Mouse (Mus musculus): Measurements from ENCODE around the gene Wdr59. TPM values are rescaled to one million over a fixed set of nuclear protein-coding genes. Genes with fewer than 3 reads are reported as not detected.
A peak's percentile ranks its signal among the peaks of the same experiment; 100 is the strongest.

Gene Wdr59
- polyA plus RNA-seq, 1 experiment from 2014 or later: 6.6 TPM

GRCm38 (mm10) chr8:111536031-111536977 is 14.4 kb upstream of the Wdr59 start, which contains the start of gene Znrf1:
Gene Znrf1, plus strand, starts transcription at chr8:111536097.
- H3K9me3 ChIP-seq: no peaks in the 10 kb centered on the region
- H3K4me1 ChIP-seq: peaks cover 39% of the 10 kb centered on the region
- H3K27ac ChIP-seq (replicated peaks): peak within 1 kb of the TSS; percentile 98
- no peaks in the 10 kb centered on the region for H3K27me3 ChIP-seq (replicated peaks; ENCODE audit: low read depth, poor library complexity, severe bottlenecking)
- peak within 1 kb of the TSS; percentile 98 for H3K4me3 ChIP-seq
- under 1% methylated on average over 94 of the region's 100 CpGs for WGBS
- H3K36me3 ChIP-seq (replicated peaks): peaks cover 12% of the 10 kb centered on the region
- DNase-seq (ENCODE audit: low spot score): peak; percentile 95

GRCm38 (mm10) chr8:111535491-111535890 is 13.6 kb upstream of the Wdr59 start:
- whole genome bisulfite sequencing: 49% methylated on average over 5 of the region's 5 CpGs
- Histone ChIP-seq H3K27me3 (replicated peaks; ENCODE audit: low read depth, poor library complexity, severe bottlenecking) (no peaks in the 10 kb centered on the region), H3K36me3 (replicated peaks) (peaks cover 4% of the 10 kb centered on the region), H3K27ac (replicated peaks) (peak overlapping the region; percentile 98), H3K9me3 (no peaks in the 10 kb centered on the region), H3K4me3 (peak overlapping the region; percentile 98), H3K4me1 (peaks cover 32% of the 10 kb centered on the region)
- DNase-seq (ENCODE audit: low spot score): no peak

GRCm38 (mm10) chr8:111533503-111533902 is 11.6 kb upstream of the Wdr59 start:
- Histone ChIP-seq H3K4me1 (peaks cover 12% of the 10 kb centered on the region), H3K27ac (replicated peaks) (no peak overlapping the region), H3K36me3 (replicated peaks) (no peaks in the 10 kb centered on the region), H3K9me3 (no peaks in the 10 kb centered on the region), H3K27me3 (replicated peaks; ENCODE audit: low read depth, poor library complexity, severe bottlenecking) (no peaks in the 10 kb centered on the region), H3K4me3 (no peak overlapping the region)
- 76% methylated on average over 4 of the region's 4 CpGs for WGBS
- no peak for DNase-seq (ENCODE audit: low spot score)

- DNase-seq (ENCODE audit: low spot score): no peak
- H3K4me1 ChIP-seq: 0 out of 2 replicates have a peak, but pooled peaks cover 3% of the 10 kb centered on the region
- H3K36me3 ChIP-seq (replicated peaks): no peaks in the 10 kb centered on the region
- H3K4me3 ChIP-seq: no peak overlapping the region
- whole genome bisulfite sequencing: 87% methylated on average over 17 of the region's 17 CpGs
- H3K9me3 ChIP-seq: no peaks in the 10 kb centered on the region
- no peak overlapping the region for H3K27ac ChIP-seq (replicated peaks)
- no peaks in the 10 kb centered on the region for H3K27me3 ChIP-seq (replicated peaks; ENCODE audit: low read depth, poor library complexity, severe bottlenecking)
Observed at GRCm38 (mm10) chr8:111531621-111532020, 9.7 kb upstream of the Wdr59 start.

- Histone ChIP-seq H3K36me3 (replicated peaks) (no peaks in the 10 kb centered on the region), H3K27ac (replicated peaks) (no peak overlapping the region), H3K4me3 (no peak overlapping the region), H3K27me3 (replicated peaks; ENCODE audit: low read depth, poor library complexity, severe bottlenecking) (no peaks in the 10 kb centered on the region), H3K4me1 (0 out of 2 replicates have a peak, but pooled peaks cover 3% of the 10 kb centered on the region), H3K9me3 (no peaks in the 10 kb centered on the region)
- DNase-seq (ENCODE audit: low spot score): no peak
- WGBS: 77% methylated on average over 12 of the region's 12 CpGs
Observed at GRCm38 (mm10) chr8:111531191-111531590, 9.3 kb upstream of the Wdr59 start.

GRCm38 (mm10) chr8:111528071-111528470 is 6.2 kb upstream of the Wdr59 start:
- 81% methylated on average over 5 of the region's 5 CpGs for WGBS
- no peaks in the 10 kb centered on the region for H3K27me3 ChIP-seq (replicated peaks; ENCODE audit: low read depth, poor library complexity, severe bottlenecking)
- no peaks in the 10 kb centered on the region for H3K4me1 ChIP-seq
- no peaks in the 10 kb centered on the region for H3K36me3 ChIP-seq (replicated peaks)
- DNase-seq (ENCODE audit: low spot score): no peak
- no peak overlapping the region for H3K4me3 ChIP-seq
- no peaks in the 10 kb centered on the region for H3K9me3 ChIP-seq
- H3K27ac ChIP-seq (replicated peaks): no peak overlapping the region

- 79% methylated on average over 8 of the region's 8 CpGs for WGBS
- Histone ChIP-seq H3K4me3 (no peak overlapping the region), H3K36me3 (replicated peaks) (no peaks in the 10 kb centered on the region), H3K27me3 (replicated peaks; ENCODE audit: low read depth, poor library complexity, severe bottlenecking) (no peaks in the 10 kb centered on the region), H3K4me1 (0 out of 2 replicates have a peak, but pooled peaks cover 2% of the 10 kb centered on the region), H3K9me3 (no peaks in the 10 kb centered on the region), H3K27ac (replicated peaks) (no peak overlapping the region)
- DNase-seq (ENCODE audit: low spot score): no peak
Observed at GRCm38 (mm10) chr8:111527149-111527548, 5.3 kb upstream of the Wdr59 start.

- no peaks in the 10 kb centered on the region for H3K27me3 ChIP-seq (replicated peaks; ENCODE audit: low read depth, poor library complexity, severe bottlenecking)
- H3K9me3 ChIP-seq: no peaks in the 10 kb centered on the region
- peaks cover 2% of the 10 kb centered on the region; the same call in 1 of the 2 replicates for H3K4me1 ChIP-seq
- no peaks in the 10 kb centered on the region for H3K36me3 ChIP-seq (replicated peaks)
- H3K27ac ChIP-seq (replicated peaks): no peak overlapping the region
- 79% methylated on average over 6 of the region's 6 CpGs for WGBS
- no peak overlapping the region for H3K4me3 ChIP-seq
- DNase-seq (ENCODE audit: low spot score): no peak
Observed at GRCm38 (mm10) chr8:111526403-111527024, 4.6 kb upstream of the Wdr59 start.

- WGBS: 87% methylated on average over 2 of the region's 2 CpGs
- Histone ChIP-seq H3K4me3 (no peak overlapping the region), H3K27ac (replicated peaks) (no peak overlapping the region), H3K36me3 (replicated peaks) (peaks cover 14% of the 10 kb centered on the region), H3K4me1 (peaks cover 13% of the 10 kb centered on the region), H3K27me3 (replicated peaks; ENCODE audit: low read depth, poor library complexity, severe bottlenecking) (no peaks in the 10 kb centered on the region), H3K9me3 (no peaks in the 10 kb centered on the region)
- DNase-seq (ENCODE audit: low spot score): no peak
Observed at GRCm38 (mm10) chr8:111517466-111517865, 4.4 kb downstream of the Wdr59 start.

- H3K4me1 ChIP-seq: peaks cover 10% of the 10 kb centered on the region
- H3K4me3 ChIP-seq: no peak overlapping the region
- no peaks in the 10 kb centered on the region for H3K9me3 ChIP-seq
- H3K27me3 ChIP-seq (replicated peaks; ENCODE audit: low read depth, poor library complexity, severe bottlenecking): no peaks in the 10 kb centered on the region
- no peak for DNase-seq (ENCODE audit: low spot score)
- no peak overlapping the region for H3K27ac ChIP-seq (replicated peaks)
- WGBS: 86% methylated on average over 7 of the region's 7 CpGs
- peaks cover 14% of the 10 kb centered on the region for H3K36me3 ChIP-seq (replicated peaks)
Observed at GRCm38 (mm10) chr8:111516451-111517035, 5.3 kb downstream of the Wdr59 start.

GRCm38 (mm10) chr8:111513446-111513845 is 8.4 kb downstream of the Wdr59 start:
- peaks cover 14% of the 10 kb centered on the region for H3K36me3 ChIP-seq (replicated peaks)
- no peaks in the 10 kb centered on the region for H3K9me3 ChIP-seq
- WGBS: 82% methylated on average over 8 of the region's 8 CpGs
- DNase-seq (ENCODE audit: low spot score): no peak
- H3K4me1 ChIP-seq: peaks cover 7% of the 10 kb centered on the region
- H3K4me3 ChIP-seq: no peak overlapping the region
- no peak overlapping the region for H3K27ac ChIP-seq (replicated peaks)
- no peaks in the 10 kb centered on the region for H3K27me3 ChIP-seq (replicated peaks; ENCODE audit: low read depth, poor library complexity, severe bottlenecking)

GRCm38 (mm10) chr8:111512941-111513340 is 9.0 kb downstream of the Wdr59 start:
- DNase-seq (ENCODE audit: low spot score): no peak
- WGBS: 87% methylated on average over 7 of the region's 7 CpGs

More at GRCm38 (mm10) chr8:111512941-111513340, 9.0 kb downstream of the Wdr59 start:
- Histone ChIP-seq H3K4me1 (peaks cover 7% of the 10 kb centered on the region), H3K27ac (replicated peaks) (no peak overlapping the region), H3K4me3 (no peak overlapping the region), H3K36me3 (replicated peaks) (peaks cover 14% of the 10 kb centered on the region), H3K9me3 (no peaks in the 10 kb centered on the region), H3K27me3 (replicated peaks; ENCODE audit: low read depth, poor library complexity, severe bottlenecking) (no peaks in the 10 kb centered on the region)
